Mouse (Mus musculus) megakaryocyte progenitor cell, adult 5-6 weeks (primary cell): ENCODE results near the gene Mtor. TPM values are rescaled to one million over a fixed set of nuclear protein-coding genes. Genes with fewer than 3 reads are reported as not detected.

Experiments
- ATAC-seq: replicated peaks from 2 replicates; pipeline ENCODE4 v1.8.0; 2016; ENCODE audit warnings: mild to moderate bottlenecking, moderate TSS enrichment, inconsistent platforms; ENCODE audit not compliant: poor library complexity
- total RNA-seq, 2 experiments: library from RNA; stranded (forward) in 1 of 2; stranded (reverse) in 1 of 2; fragments of 157-497, 149-512 nt in 1 of 2; fragments of 200-1000 nt in 1 of 2; gene quantifications; 2 replicates each; pipeline versions ENCODE4 v1.2.3 to v1.2.4; 2015 to 2017

The Mtor gene
- total RNA-seq, 2 experiments from 2014 or later = 14.7 to 23.5 TPM

- no peak for ATAC-seq
Observed at GRCm38 (mm10) chr4:148527158-148527910, 78.9 kb downstream of the Mtor start.

DNA sequence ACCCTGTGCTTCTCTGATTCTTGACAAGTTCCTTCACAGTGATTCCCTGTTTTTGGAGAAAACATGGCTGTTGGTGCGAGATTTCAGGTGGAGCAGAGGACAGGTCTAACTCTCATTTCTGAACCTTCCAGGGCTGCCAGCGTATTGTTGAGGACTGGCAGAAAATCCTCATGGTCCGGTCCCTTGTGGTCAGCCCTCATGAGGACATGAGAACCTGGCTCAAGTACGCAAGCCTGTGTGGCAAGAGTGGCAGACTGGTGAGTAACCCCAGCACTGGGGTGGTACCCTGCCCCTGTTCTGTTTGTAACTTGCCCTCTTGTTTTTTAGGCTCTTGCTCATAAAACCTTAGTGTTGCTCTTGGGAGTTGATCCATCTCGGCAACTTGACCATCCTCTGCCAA is 81.9 kb downstream of the Mtor start:
- no peak for ATAC-seq

DNA sequence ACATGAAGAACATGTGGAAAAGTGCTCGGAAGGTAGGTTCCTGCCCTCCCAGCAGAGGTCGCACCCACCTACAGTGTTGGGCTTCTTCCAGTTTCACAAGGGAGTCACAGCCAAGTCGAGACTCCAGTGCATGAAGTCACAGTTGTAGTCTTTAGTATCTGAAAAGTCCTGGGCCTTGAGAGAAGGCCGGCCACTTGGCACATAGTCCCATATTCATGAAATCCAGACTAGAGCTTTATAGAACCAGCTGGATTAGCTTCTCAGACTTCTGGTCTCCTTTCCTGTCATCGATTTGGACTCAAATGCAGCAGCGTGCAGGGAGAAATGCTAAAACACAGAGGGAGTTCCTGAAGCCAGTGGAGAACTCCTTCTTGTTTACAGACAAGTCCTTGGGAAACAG is 82.4 kb downstream of the Mtor start:
- ATAC-seq = no peak

GRCm38 (mm10) chr4:148531341-148531740 is 82.9 kb downstream of the Mtor start:
- ATAC-seq = no peak

- no peak for ATAC-seq
Observed at GRCm38 (mm10) chr4:148532516-148532915, 84.1 kb downstream of the Mtor start.

DNA sequence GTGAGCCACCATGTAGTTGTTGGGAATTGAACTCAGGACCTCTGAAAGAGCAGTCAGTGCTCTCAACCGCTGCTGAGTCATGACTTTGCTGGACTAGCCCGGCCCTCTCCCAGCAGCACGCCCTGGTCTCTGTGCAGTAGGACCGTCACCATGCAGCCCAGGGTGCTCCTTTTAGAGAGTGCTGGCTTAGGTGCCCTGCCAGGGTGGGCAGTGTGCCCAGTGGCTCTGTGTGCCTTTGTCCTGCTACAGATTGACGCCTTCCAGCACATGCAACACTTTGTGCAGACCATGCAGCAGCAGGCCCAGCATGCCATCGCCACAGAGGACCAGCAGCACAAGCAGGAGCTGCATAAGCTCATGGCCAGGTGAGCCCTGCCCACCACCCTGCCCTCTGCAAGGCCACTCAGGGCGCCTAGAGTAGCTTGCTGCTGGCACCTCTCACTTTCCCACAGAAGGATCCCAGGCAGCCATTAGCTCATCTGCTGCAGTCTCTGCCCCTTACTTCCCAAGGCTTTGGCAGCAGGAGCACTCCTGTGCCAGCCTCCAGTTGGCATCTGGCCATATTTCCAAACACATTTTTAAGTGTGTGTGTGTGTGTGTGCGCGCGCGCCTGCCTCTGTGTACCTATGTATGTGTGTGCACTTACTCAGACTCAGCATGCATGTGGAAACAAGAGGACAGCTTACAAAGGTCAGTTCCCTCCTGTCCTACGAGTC is 85.4 kb downstream of the Mtor start:
- no peak for ATAC-seq

- no peak for ATAC-seq
Observed at GRCm38 (mm10) chr4:148535876-148536275, 87.5 kb downstream of the Mtor start.

DNA sequence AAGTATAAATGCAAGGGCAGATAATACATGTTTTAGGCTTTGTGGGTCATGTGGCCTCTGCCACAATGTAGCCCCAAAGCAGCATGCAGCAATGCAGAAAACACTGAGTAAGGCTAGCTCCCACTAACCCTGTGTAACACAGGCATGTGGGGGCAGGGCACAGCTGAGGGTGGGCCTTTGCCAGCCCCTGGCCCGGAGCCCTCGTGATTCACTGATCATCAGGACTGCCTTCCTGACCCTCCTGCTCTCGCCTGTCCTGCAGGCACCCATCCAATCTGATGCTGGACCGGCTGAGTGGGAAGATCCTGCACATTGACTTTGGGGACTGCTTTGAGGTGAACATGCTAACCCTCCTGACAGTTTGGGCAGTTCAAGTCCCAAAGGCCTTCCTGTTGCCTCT is 100.7 kb downstream of the Mtor start:
- no peak for ATAC-seq

GRCm38 (mm10) chr4:148557766-148558165 is 109.4 kb downstream of the Mtor start:
- ATAC-seq = no peak; the same call in 1 of the 2 replicates

DNA sequence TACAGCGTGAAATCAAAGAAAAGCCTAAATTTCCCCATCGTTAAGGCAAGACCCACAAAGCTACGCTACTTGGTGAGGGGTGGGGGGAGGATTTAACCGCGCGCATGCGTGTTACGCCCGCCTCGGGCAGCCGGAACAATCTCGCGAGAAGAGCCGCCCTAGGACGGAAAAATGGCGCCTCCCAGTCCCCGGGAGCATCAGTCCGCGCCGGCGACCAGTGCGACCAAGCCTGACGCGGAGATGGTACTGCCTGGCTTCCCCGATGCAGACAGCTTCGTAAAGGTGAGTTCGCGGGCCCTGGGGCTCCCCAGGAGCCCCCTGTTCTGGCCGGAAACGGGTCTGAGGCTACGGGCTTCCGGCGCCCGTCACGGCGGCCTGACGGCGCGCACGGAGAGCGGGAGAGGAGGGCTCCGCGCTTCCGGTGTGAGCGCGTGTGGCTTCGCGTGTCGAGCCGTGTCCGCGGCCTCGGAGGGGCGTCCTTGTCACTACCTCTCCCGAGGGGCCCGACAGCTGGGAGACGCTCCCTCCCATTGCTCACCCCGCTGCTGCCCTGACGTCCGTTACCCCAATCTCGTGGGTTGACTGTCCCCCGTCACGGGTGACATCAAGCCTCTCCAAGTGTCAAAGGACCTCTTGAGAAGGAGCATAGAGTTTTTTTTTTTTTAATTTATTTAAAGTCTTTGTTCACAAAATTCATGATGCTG is 110.0 kb downstream of the Mtor start, which contains the start of gene Exosc10:
Gene Exosc10, plus strand, starts transcription at position 133 of the 704 bp plus-strand sequence.
- ATAC-seq = peak; percentile 91

- ATAC-seq = no peak
Observed at GRCm38 (mm10) chr4:148562676-148563075, 114.3 kb downstream of the Mtor start.

DNA sequence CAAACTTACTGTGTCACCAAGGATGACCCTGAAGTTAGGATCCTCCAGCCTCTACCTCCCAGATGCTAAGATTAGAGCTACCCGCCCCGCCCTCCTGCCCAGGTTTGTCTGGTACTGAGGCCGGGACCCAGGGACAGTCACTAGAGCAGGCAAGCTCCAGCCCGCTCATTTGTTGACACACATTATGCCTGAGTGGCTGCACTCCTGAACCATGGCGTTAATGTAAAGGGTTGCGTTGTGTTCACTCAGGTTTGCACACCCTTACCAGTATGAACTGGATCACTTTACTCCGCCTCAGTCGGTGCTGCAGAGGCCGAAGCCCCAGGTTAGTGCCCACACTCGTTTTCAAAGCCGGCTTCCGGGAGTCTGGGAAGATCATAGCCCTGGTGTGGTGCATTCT is 115.2 kb downstream of the Mtor start:
- no peak for ATAC-seq

DNA sequence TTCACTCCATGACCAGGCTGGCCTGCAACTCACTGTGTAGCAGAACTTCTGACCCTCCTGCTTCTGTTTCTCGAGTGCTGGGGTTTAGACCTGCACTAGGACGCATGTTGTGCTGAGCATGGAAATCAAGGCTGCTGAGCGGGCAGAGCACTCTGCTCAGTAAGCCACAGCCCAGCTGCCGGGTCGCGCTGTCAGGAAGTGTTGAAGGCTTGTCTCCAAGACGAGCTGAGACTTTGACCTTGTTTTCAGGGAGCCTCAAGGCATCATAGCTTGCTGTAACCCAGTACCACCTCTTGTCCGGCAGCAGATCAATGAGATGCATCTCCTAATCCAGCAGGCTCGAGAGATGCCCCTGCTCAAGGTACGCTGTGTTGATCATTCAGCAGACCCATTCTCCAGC is 121.7 kb downstream of the Mtor start:
- no peak for ATAC-seq

DNA sequence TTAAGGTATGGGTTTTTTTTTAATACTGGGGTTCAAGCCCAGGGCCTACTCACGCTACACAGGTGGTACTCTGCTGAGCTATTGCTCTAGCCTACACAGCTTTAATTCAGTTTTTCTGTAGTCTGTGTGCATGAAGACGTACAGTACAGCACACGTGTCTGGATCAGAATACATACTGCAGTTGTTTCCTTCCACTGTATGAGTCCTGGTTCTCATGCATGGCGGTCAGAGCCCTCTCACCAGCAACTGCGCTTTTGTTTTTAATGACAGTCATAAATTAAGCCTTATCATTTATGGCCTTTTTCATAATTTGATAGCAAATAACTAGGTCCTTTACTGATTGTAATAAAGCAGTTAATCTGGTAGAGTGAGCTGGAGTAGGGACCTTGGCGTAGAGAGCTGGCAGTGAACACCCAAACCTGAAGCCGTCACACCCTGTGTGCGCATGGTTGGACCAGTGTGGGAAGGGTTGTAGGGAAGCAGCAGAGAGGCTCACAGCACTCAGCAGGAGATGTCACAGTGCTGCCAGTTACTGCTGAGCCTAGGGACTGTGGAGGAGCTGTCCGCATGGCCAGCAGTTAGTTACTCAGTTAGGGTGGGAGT is 122.4 kb downstream of the Mtor start:
- ATAC-seq = no peak

DNA sequence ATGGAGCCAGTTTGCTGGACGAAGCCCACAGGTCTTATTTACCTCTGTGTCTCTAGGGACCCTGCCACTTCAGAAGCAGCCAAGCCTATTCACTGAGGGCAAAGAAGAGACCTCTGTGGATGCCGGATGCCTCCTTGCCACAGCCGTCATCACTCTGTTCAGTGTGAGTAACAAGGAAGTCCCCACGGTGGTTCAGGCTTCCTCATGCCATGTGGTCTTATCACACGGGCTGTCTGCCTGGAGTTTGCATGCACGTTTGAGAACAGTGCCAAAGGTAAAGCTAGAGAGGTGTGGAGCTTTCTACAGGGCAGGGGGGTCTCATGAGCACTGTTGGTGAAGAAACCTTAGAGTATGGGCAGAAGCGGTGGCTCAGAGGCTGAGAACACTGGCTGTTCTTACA is 124.8 kb downstream of the Mtor start:
- ATAC-seq = no peak

DNA sequence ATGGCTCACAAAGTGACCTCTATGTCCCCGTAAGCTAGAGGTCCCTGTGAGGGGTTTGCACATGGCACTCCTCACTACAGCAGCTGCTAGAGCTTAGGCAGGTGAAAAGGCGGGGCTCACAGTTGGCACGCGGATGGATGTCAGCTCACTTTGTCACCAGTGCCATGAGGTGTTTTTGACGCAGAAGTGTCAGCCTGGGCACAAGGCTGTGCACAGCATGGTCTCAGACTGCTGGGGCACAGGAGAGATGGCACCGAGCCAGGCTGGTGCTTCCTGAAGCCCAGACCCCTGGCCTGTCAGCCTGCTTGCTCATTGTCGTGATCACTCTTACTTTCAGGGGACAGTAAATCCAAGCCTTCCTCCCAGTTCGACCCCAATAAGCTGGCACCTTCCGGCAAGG is 132.4 kb downstream of the Mtor start:
- no peak for ATAC-seq

GRCm38 (mm10) chr4:148581422-148581821 is 133.0 kb downstream of the Mtor start:
- no peak for ATAC-seq

- ATAC-seq = peak; percentile 89
Observed at GRCm38 (mm10) chr4:148583257-148583656, 134.8 kb downstream of the Mtor start.

- ATAC-seq = no peak
Observed at GRCm38 (mm10) chr4:148586648-148587047, 138.2 kb downstream of the Mtor start.

DNA sequence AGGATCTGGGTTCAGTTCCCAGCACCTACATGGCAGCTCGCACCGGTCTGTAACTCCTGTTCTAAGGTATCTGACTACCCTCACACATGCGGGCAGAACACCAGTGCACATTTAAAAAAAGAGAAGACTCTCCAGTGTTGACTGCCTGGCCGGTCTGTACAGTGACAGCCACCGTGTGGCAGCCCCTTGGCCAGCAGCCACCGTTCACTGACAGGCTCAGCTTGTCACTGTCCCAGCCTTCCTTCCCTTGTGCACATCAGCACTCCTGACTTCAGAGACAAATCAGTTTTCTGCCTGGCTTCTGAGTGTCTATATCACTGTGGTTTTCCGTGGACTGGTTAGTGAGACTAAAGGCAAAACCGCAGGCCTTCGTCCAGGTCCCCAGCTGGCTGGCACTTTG is 140.4 kb downstream of the Mtor start:
- 0 out of 2 replicates have a peak, but pooled peaks have one; percentile 7 for ATAC-seq

DNA sequence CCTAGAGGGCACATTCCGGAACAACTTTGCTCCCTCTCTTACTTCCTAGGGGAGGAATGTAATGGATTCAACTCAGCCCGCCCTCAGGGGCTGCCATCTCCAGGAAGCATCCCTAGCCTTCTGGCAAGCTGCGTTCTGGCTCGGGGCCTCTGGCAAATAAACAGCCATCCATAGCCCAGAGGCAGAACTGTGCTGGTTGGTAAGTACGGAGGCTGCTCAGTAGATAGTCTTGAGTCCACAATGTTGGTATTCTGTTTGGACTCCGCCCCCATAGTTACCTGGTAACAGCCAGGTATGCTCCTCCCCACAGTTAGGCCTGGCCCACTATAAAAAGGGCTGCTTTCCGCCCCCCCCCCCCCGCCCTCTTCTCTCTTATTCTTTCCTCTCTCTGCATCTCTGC is 141.2 kb downstream of the Mtor start:
- no peak for ATAC-seq
